9 mouse cellular contexts compared by ENCODE assay signal in genomic region chr15:81199372-81199959, GRCm38 (mm10). TPM values are rescaled to one million over a fixed set of nuclear protein-coding genes. Genes with fewer than 3 reads are reported as not detected.
DNase-seq lines count a peak whose midpoint lies in the region; ATAC-seq lines count a peak whose summit lies in the region.
"Had no signal": no experiment of that assay in that cellular context is flagged by ENCODE, and none has a peak within 500 bp of the region (broad histone marks: within the 10 kb centered on the region; RNA-seq: fewer than 3 reads in every experiment).

No protein-coding gene starts in this region.

- no peak for ATAC-seq in cerebellum, adult (ENCODE audit: insufficient number of reproducible peaks, low FRiP score, low TSS enrichment)
- ATAC-seq in inflammation-experienced regulatory T-cells, adult 6 months = peak; percentile 74
- ATAC-seq in liver, embryonic 13.5 days (ENCODE audit: low read depth) = no peak

- no peaks in the 10 kb centered on the region for H3K36me3 ChIP-seq in liver, embryonic 13.5 days
- H3K36me3 ChIP-seq: limb, embryonic 12.5 days had no signal

- no peak overlapping the region for H3K4me3 ChIP-seq in liver, embryonic 13.5 days (replicated peaks)
- H3K4me3 ChIP-seq: limb, embryonic 12.5 days had no signal

- peak overlapping the region; percentile 34 for H3K4me2 ChIP-seq in liver, embryonic 13.5 days
- H3K4me2 ChIP-seq: limb, embryonic 12.5 days had no signal

- H3K9me3 ChIP-seq in liver, embryonic 13.5 days (replicated peaks) = no peaks in the 10 kb centered on the region; the same call in 1 of the 2 replicates

- no peak overlapping the region for H3K27ac ChIP-seq in liver, embryonic 13.5 days
- H3K27ac ChIP-seq: limb, embryonic 12.5 days had no signal

- no peak overlapping the region for H3K9ac ChIP-seq in liver, embryonic 13.5 days
- H3K9ac ChIP-seq: limb, embryonic 12.5 days had no signal

- peaks cover 16% of the 10 kb centered on the region for H3K4me1 ChIP-seq in liver, embryonic 13.5 days (replicated peaks)
- H3K4me1 ChIP-seq: limb, embryonic 12.5 days had no signal

- peak; percentile 58 to 74 for DNase-seq in cerebellum, adult 18-20 months
- peak; percentile 44 for DNase-seq in 3134 (ENCODE audit: extremely low read depth, insufficient read length, low spot score)
- DNase-seq in adrenal gland, postnatal 10 days = peak; percentile 85
- DNase-seq in embryo, embryonic 9.5 days (ENCODE audit: extremely low spot score) = peak; percentile 63
- peak; percentile 39 for DNase-seq in liver, embryonic 13.5 days
- DNase-seq in retina, adult 2 months (ENCODE audit: low read depth, low spot score) = peak; percentile 61

- H3K27me3 ChIP-seq in liver, embryonic 13.5 days = no peaks in the 10 kb centered on the region
- H3K27me3 ChIP-seq: limb, embryonic 12.5 days had no signal

- WGBS in liver, embryonic 13.5 days (ENCODE audit: insufficient replicate concordance) = 17% methylated on average over 4 of the region's 4 CpGs

RNA-seq across cellular contexts. Expression of gene Mrtfa, which starts 8.9 kb away (rescaled TPM):
- total RNA-seq in adrenal gland, postnatal 10 days (2021) = 10 to 100 TPM; 23.7 to 26.2 TPM
- 10 to 100 TPM; 47.3 to 66.5 (median 48.1) TPM for polyA plus RNA-seq in inflammation-experienced regulatory T-cells, adult 6 months (2017; shearing (Covaris generic))
- 3.9 and 4.9 TPM in 2 replicates for polyA plus RNA-seq in liver, embryonic 13.5 days (2015; fragmentation: Nextera tagmentation; extraction: Ambion mirVana)

RNA-seq across cellular contexts. Expression of gene Mchr1, which starts 35.8 kb away (rescaled TPM):
- total RNA-seq in adrenal gland, postnatal 10 days (2021) = under 1 TPM; 0.18 to 0.61 TPM
- polyA plus RNA-seq in inflammation-experienced regulatory T-cells, adult 6 months (2017; shearing (Covaris generic)) = not detected
- 0.05 and 0.10 TPM in 2 replicates for polyA plus RNA-seq in liver, embryonic 13.5 days (2015; fragmentation: Nextera tagmentation; extraction: Ambion mirVana)
